In the genomic region with DNA sequence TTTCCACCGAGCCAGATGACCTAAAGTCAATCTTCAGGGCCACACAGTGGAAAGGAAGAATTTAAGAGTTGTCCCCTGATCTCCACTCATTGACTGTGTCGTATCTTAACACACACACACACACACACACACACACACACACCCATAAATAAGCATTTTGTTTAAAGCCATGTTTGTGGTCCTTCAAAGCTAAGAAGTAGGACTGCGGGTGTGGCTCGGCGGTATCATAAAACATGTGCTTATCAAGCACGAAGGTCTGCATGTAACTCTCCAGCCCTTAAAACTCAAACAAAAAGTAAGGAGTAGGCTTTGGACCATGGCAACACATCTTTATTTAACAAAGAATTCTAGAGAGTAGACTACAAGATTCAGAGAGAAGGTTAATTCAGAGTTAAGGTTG, we compare ENCODE assay signal across 1 mouse cellular context.
A peak's percentile ranks its signal among the peaks of the same experiment; 100 is the strongest.
TF ChIP-seq lines count a peak whose summit lies in the region.

No protein-coding gene starts in this region.

TF ChIP-seq in MEL, 35 proteins besides CTCF, POLR2A, EP300 and RAD21:
- TF ChIP-seq NRF1 (IDR thresholded peaks at IDR 0.05; ENCODE audit: insufficient read depth, low read depth, low read length, poor library complexity, severe bottlenecking) = no peak
- TF ChIP-seq NELFE (IDR thresholded peaks at IDR 0.05; ENCODE audit: low read depth, low read length) = no peak
- no peak for TF ChIP-seq KAT2A (conservative IDR thresholded peaks at IDR 0.05; ENCODE audit: low read depth, low read length)
- no peak for TF ChIP-seq MAZ (IDR thresholded peaks at IDR 0.05; ENCODE audit: low read depth, low read length)
- no peak for TF ChIP-seq CHD1 (IDR thresholded peaks at IDR 0.05; ENCODE audit: low read depth, low read length)
- TF ChIP-seq CHD2 (IDR thresholded peaks at IDR 0.05; ENCODE audit: low read length) = no peak
- TF ChIP-seq MAFK (IDR thresholded peaks at IDR 0.05; ENCODE audit: borderline replicate concordance, low read depth, low read length) = no peak
- TF ChIP-seq USF1 (IDR thresholded peaks at IDR 0.05; ENCODE audit: low read depth, low read length) = no peak
- TF ChIP-seq HCFC1 (IDR thresholded peaks at IDR 0.05; ENCODE audit: low read depth, low read length) = no peak
- TF ChIP-seq ELF1 (IDR thresholded peaks at IDR 0.05; ENCODE audit: low read depth, low read length) = no peak
- TF ChIP-seq SIN3A (IDR thresholded peaks at IDR 0.05; ENCODE audit: low read length) = peak; percentile 64
- no peak for TF ChIP-seq POLR2AphosphoS2 (IDR thresholded peaks at IDR 0.05; ENCODE audit: low read length)
- TF ChIP-seq MYB (IDR thresholded peaks at IDR 0.05; ENCODE audit: low read depth, low read length) = no peak
- TF ChIP-seq ZKSCAN1 (IDR thresholded peaks at IDR 0.05; ENCODE audit: low read depth, low read length) = no peak
- TF ChIP-seq ZNF384 (IDR thresholded peaks at IDR 0.05; ENCODE audit: low read depth, low read length) = no peak; the same call in 1 of the 2 replicates
- TF ChIP-seq JUND (IDR thresholded peaks at IDR 0.05; ENCODE audit: low read depth, low read length) = no peak
- no peak for TF ChIP-seq UBTF (IDR thresholded peaks at IDR 0.05; ENCODE audit: borderline replicate concordance, insufficient read depth, low read depth, low read length)
- TF ChIP-seq ZC3H11A (IDR thresholded peaks at IDR 0.05; ENCODE audit: low read depth, low read length) = no peak
- no peak for TF ChIP-seq SMC3 (IDR thresholded peaks at IDR 0.05; ENCODE audit: low read depth, low read length)
- peak; percentile 94 for TF ChIP-seq MAX (IDR thresholded peaks at IDR 0.05; ENCODE audit: low read length)
- TF ChIP-seq MXI1 (IDR thresholded peaks at IDR 0.05; ENCODE audit: low read depth, low read length) = peak; percentile 90
- no peak for TF ChIP-seq RCOR1 (IDR thresholded peaks at IDR 0.05; ENCODE audit: low read depth, low read length)
- peak; percentile 25; the same call in 1 of the 2 replicates for TF ChIP-seq TAL1 (IDR thresholded peaks at IDR 0.05; ENCODE audit: low read length)
- no peak for TF ChIP-seq ZMIZ1 (IDR thresholded peaks at IDR 0.05; ENCODE audit: low read depth, low read length)
- peak; percentile 57 for TF ChIP-seq GATA1 (IDR thresholded peaks at IDR 0.05; ENCODE audit: low read depth, low read length)
- TF ChIP-seq GABPA (IDR thresholded peaks at IDR 0.05; ENCODE audit: low read depth, low read length) = no peak
- no peak for TF ChIP-seq MEF2A (IDR thresholded peaks at IDR 0.05; ENCODE audit: extremely low read depth, insufficient replicate concordance, low read depth, low read length, poor library complexity, severe bottlenecking)
- TF ChIP-seq POLR2AphosphoS5 (IDR thresholded peaks at IDR 0.05; ENCODE audit: borderline replicate concordance, low read depth, low read length) = no peak
- peak; percentile 60 for TF ChIP-seq TCF12 (IDR thresholded peaks at IDR 0.05; ENCODE audit: low read depth, low read length)
- TF ChIP-seq MYC (IDR thresholded peaks at IDR 0.05; ENCODE audit: low read depth, low read length) = 0 out of 2 replicates have a peak, but pooled peaks have one; percentile 40
- TF ChIP-seq USF2 (IDR thresholded peaks at IDR 0.05; ENCODE audit: borderline replicate concordance in 1 of 2, insufficient read depth in 1 of 2, low read depth in 1 of 2, low read length in 2 of 2) = no peak
- no peak for TF ChIP-seq TBP (IDR thresholded peaks at IDR 0.05; ENCODE audit: low read depth, low read length)
- peak; percentile 67 for TF ChIP-seq ETS1 (IDR thresholded peaks at IDR 0.05; ENCODE audit: low read depth, low read length)
- TF ChIP-seq E2F4 (IDR thresholded peaks at IDR 0.05; ENCODE audit: borderline replicate concordance, low read depth, low read length) = no peak
- no peak for TF ChIP-seq BHLHE40 (IDR thresholded peaks at IDR 0.05; ENCODE audit: borderline replicate concordance, low read depth, low read length)
TF ChIP-seq in MEL: peak in this region for 8.
